Mouse (Mus musculus) ES-Bruce4 (cell line): ENCODE data around the gene Prr7. TPM values are rescaled to one million over a fixed set of nuclear protein-coding genes. Genes with fewer than 3 reads are reported as not detected.

Experiments
- H3K27ac ChIP-seq: 2 replicates; pipeline ENCODE4 v1.5.1; 2012; ENCODE audit warnings: low read length, inconsistent platforms; ENCODE audit not compliant: insufficient read depth
- H3K27me3 ChIP-seq: 2 replicates; pipeline ENCODE4 v1.6.1; 2012; ENCODE audit warnings: mild to moderate bottlenecking, low read length, inconsistent platforms; ENCODE audit not compliant: control insufficient read depth, poor library complexity, insufficient read depth, severe bottlenecking
- H3K36me3 ChIP-seq: 2 replicates; pipeline ENCODE4 v1.6.1; 2012; ENCODE audit warnings: inconsistent platforms, mild to moderate bottlenecking, low read length, moderate library complexity; ENCODE audit not compliant: control insufficient read depth, poor library complexity, insufficient read depth, severe bottlenecking
- H3K4me1 ChIP-seq: one replicate; pipeline ENCODE4 v1.8.1; 2011; ENCODE audit warnings: low read length; ENCODE audit not compliant: control insufficient read depth, insufficient read depth
- H3K4me3 ChIP-seq: 2 replicates; pipeline ENCODE4 v1.5.1; 2011; ENCODE audit warnings: low read depth, mild to moderate bottlenecking, low read length
- H3K9ac ChIP-seq: 2 replicates; pipeline ENCODE4 v1.6.1; 2012; ENCODE audit warnings: low read depth, mild to moderate bottlenecking, inconsistent platforms; ENCODE audit not compliant: poor library complexity, severe bottlenecking
- H3K9me3 ChIP-seq: replicated peaks from 2 replicates; pipeline ENCODE4 v1.6.1; 2012; ENCODE audit warnings: mild to moderate bottlenecking, low read length, inconsistent platforms; ENCODE audit not compliant: control insufficient read depth, poor library complexity, insufficient read depth, severe bottlenecking
- CTCF ChIP-seq: IDR thresholded peaks from one replicate; pipeline ENCODE4 v1.8.1; 2011; ENCODE audit warnings: low read depth, low read length
- EP300 ChIP-seq: IDR thresholded peaks from 2 replicates; pipeline ENCODE4 v1.6.1; 2011; ENCODE audit warnings: low read depth, low read length; ENCODE audit not compliant: insufficient read depth
- POLR2A ChIP-seq: IDR thresholded peaks from one replicate; pipeline ENCODE4 v1.8.1; 2011; ENCODE audit warnings: low read length; ENCODE audit not compliant: insufficient read depth
- polyA plus RNA-seq: library from polyadenylated mRNA; stranded (reverse); fragments of >200 nt; gene quantifications from 2 replicates; pipeline ENCODE4 v1.2.4, GENCODE M21; 2011; ENCODE audit warnings: low read depth; ENCODE audit not compliant: missing spikeins, insufficient read depth, insufficient read length

Gene Prr7
- polyA plus RNA-seq, 1 experiment: 3.4 TPM

DNA sequence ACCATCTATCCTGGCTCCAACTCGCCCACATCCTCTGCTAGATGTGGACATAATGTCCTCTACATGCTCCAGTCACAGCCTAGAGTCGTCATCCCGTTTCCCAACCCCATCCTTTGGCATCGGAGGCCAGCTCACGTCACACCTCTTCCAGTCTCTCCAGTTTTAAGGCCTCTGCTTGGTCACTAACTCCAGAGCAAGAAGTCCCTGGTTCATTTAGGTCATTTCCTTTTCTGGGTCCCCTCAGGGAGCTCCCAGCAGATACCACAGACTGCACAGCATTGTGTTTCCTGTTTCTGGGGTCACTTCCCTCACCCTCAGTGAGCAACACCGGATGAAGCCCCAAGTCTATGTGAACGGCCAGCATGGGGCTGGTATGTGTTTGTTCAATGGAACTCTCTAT is 14.9 kb downstream of the Prr7 start:
- no peaks in the 10 kb centered on the region for H3K36me3 ChIP-seq
- H3K4me3 ChIP-seq: no peak overlapping the region
- no peaks in the 10 kb centered on the region for H3K4me1 ChIP-seq
- H3K27me3 ChIP-seq: no peaks in the 10 kb centered on the region
- H3K9ac ChIP-seq: no peak overlapping the region
- H3K27ac ChIP-seq: no peak overlapping the region
- TF ChIP-seq CTCF (no peak), POLR2A (no peak), EP300 (no peak)
- H3K9me3 ChIP-seq: no peaks in the 10 kb centered on the region

DNA sequence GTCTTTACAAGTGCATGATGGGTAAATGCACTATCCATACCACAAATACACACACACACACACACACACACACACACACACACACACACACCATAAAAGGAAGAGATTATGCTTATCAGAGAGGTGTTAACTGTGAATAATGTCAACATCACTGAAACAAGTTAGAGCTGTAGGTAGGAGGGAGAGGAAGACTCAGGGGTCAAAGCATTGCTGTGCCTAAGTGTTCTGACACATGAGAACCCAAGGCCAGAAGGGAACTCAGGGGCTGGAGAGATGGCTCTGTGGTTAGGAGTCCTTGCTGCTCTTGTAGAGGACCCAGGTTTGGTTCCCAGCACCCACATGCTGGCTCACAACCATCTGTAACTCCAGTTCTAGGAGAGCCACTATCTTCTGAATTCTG is 15.9 kb downstream of the Prr7 start:
- no peak overlapping the region for H3K9ac ChIP-seq
- no peak overlapping the region for H3K4me3 ChIP-seq
- no peak overlapping the region for H3K27ac ChIP-seq
- TF ChIP-seq POLR2A (no peak), CTCF (no peak), EP300 (no peak)
- no peaks in the 10 kb centered on the region for H3K27me3 ChIP-seq
- no peaks in the 10 kb centered on the region for H3K4me1 ChIP-seq
- no peaks in the 10 kb centered on the region for H3K9me3 ChIP-seq
- H3K36me3 ChIP-seq: no peaks in the 10 kb centered on the region

DNA sequence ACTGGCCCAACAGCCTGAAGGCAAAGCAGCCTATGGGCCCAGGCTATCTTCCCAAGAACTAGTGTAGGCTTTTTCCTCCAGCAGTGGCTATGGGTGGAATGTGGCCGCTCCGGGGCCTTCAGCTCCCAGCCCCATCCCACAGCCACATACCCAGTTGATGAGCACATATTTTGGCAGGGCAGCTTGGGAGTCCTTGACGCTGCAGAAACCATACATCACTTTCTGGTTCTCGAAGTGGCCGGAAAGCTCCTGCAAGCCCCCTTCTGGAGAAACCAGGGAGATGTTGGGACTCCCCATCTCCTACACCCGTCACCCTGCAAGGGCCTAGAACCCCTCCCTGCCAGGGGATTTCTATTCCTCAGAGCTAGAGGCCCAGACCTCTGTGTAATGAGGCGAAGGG is 18.5 kb downstream of the Prr7 start:
- no peaks in the 10 kb centered on the region for H3K9me3 ChIP-seq
- H3K27me3 ChIP-seq: no peaks in the 10 kb centered on the region
- no peaks in the 10 kb centered on the region for H3K36me3 ChIP-seq
- no peaks in the 10 kb centered on the region for H3K4me1 ChIP-seq
- no peak overlapping the region for H3K27ac ChIP-seq
- no peak overlapping the region for H3K4me3 ChIP-seq
- no peak overlapping the region for H3K9ac ChIP-seq
- TF ChIP-seq EP300: no peak
- TF ChIP-seq POLR2A: no peak
- no peak for TF ChIP-seq CTCF

DNA sequence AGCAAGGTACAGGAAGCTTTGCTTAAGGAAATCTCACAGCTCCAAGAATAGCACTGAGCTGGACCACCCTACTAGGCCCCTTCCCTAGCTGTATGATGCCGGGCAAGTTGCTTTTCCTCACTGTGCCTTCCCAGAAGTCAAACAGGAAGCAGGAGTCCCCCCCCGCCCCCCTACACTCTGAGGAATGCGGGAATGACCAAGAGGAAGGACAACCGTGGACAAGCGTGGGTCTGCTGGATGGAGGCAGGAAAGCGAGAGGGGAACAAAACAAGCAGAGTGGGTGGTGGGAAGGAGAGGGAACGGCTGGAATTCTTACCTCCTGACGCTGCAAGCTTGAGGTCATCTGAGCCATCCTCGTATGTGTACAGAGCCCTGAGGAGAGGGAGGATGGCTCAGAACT is 19.0 kb downstream of the Prr7 start:
- H3K36me3 ChIP-seq: no peaks in the 10 kb centered on the region
- no peak overlapping the region for H3K9ac ChIP-seq
- H3K27me3 ChIP-seq: no peaks in the 10 kb centered on the region
- no peaks in the 10 kb centered on the region for H3K4me1 ChIP-seq
- no peak overlapping the region for H3K27ac ChIP-seq
- no peaks in the 10 kb centered on the region for H3K9me3 ChIP-seq
- H3K4me3 ChIP-seq: no peak overlapping the region
- TF ChIP-seq POLR2A: no peak
- no peak for TF ChIP-seq CTCF
- no peak for TF ChIP-seq EP300

DNA sequence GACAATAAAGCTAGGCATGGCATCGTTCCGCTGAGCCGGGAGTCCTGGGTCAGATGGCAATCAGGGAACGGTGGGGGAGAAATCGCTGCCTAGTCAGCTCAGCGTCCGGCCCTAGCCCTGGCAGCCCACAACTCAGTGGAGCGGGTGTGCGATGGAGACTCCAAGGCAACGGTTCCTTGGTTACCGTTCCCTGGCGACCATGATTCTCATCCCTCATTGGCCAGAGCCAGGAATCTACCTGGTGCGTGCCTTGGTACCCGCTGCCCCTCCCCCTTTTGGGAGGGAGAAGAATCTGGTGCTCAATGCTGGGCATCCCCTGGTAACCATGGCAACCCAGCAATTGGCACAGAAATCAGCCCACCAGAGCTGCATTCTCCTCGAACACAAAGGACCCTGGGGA is 19.5 kb downstream of the Prr7 start:
- no peak overlapping the region for H3K9ac ChIP-seq
- no peaks in the 10 kb centered on the region for H3K36me3 ChIP-seq
- no peaks in the 10 kb centered on the region for H3K4me1 ChIP-seq
- H3K27ac ChIP-seq: no peak overlapping the region
- TF ChIP-seq CTCF: no peak
- no peak for TF ChIP-seq POLR2A
- TF ChIP-seq EP300: no peak
- H3K9me3 ChIP-seq: no peaks in the 10 kb centered on the region
- H3K4me3 ChIP-seq: no peak overlapping the region
- H3K27me3 ChIP-seq: no peaks in the 10 kb centered on the region

DNA sequence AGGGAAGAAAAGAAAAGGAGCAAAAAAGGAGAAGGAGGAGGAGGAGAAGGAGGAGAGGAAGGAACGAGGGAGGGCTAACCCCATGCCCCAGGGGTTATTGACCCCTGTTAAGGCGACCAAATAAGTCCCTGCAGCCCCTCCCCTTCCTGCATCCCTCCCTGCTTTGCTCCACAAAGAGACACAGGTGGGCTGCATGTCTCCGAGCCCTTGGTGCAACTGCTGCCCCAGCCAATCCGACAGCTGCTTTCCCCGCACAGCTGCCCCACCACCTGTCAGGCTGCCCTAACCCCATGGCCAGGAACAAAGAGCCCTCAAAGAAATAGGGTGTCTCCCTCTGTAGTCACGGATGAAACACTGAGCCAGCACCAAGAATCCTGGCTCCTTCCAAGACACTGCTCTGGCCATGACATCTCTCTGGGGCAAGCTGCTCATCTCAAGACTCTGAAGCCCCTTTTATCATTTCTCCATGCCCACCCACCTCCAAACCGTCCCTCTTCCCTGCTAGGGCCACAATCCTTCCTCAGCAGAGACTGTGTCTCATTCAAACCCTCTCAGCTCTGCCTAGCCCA is 20.5 kb downstream of the Prr7 start:
- Histone ChIP-seq H3K4me1 (no peaks in the 10 kb centered on the region), H3K4me3 (no peak overlapping the region)

More for the DNA sequence above, 20.5 kb downstream of the Prr7 start:
- H3K27ac ChIP-seq: no peak overlapping the region
- no peaks in the 10 kb centered on the region for H3K36me3 ChIP-seq
- H3K9me3 ChIP-seq: no peaks in the 10 kb centered on the region
- no peaks in the 10 kb centered on the region for H3K27me3 ChIP-seq
- no peak overlapping the region for H3K9ac ChIP-seq
- TF ChIP-seq CTCF (no peak), EP300 (no peak), POLR2A (no peak)
